Mouse (Mus musculus) layer of hippocampus, adult 18-20 months (tissue): ENCODE data around the gene Grem1. TPM values are rescaled to one million over a fixed set of nuclear protein-coding genes. Genes with fewer than 3 reads are reported as not detected.
A peak's percentile ranks its signal among the peaks of the same experiment; 100 is the strongest.

Experiments
- DNase-seq, 2 experiments: peaks; one replicate each; pipeline ENCODE4 v3.0.0; 2022; ENCODE audit warnings: low spot score in 2 of 2
- total RNA-seq, 2 experiments: library from RNA; stranded (reverse); gene quantifications; 2 replicates each; pipeline ENCODE4 v1.2.3; 2021

The Grem1 gene
- total RNA-seq, 2 experiments from 2014 or later = 5.6 to 7.4 TPM

GRCm38 (mm10) chr2:113757525-113758310 is 728 bp downstream of the Grem1 start:
- DNase-seq = peak in 1 of 2 experiments; percentile 57

GRCm38 (mm10) chr2:113756924-113757524 is 1.4 kb downstream of the Grem1 start:
- DNase-seq = no peak

- DNase-seq = no peak
These were observed 8.7 kb downstream of the Grem1 start for GRCm38 (mm10) chr2:113749721-113750120.

- DNase-seq = no peak
These were observed 9.1 kb downstream of the Grem1 start for GRCm38 (mm10) chr2:113749309-113749708.

- no peak for DNase-seq
These were observed 29.9 kb downstream of the Grem1 start for GRCm38 (mm10) chr2:113728581-113728980.

- DNase-seq = no peak
These were observed 43.6 kb downstream of the Grem1 start for GRCm38 (mm10) chr2:113714801-113715200.

GRCm38 (mm10) chr2:113713406-113713805 is 45.0 kb downstream of the Grem1 start:
- DNase-seq = no peak

- no peak for DNase-seq
These were observed 50.9 kb downstream of the Grem1 start for GRCm38 (mm10) chr2:113707507-113707906.

- DNase-seq = no peak
These were observed 56.9 kb downstream of the Grem1 start for GRCm38 (mm10) chr2:113701507-113701906.

- no peak for DNase-seq
These were observed 61.8 kb downstream of the Grem1 start for GRCm38 (mm10) chr2:113696647-113697046.

GRCm38 (mm10) chr2:113696222-113696621 is 62.2 kb downstream of the Grem1 start:
- no peak for DNase-seq

Other genes starting within 250 kb of the Grem1 start
- gene Scg5, start 70.5 kb upstream of the Grem1 start, total RNA-seq = 100 to 1,000 TPM; 404 to 421 TPM
- gene Arhgap11a, start 90.0 kb upstream of the Grem1 start, total RNA-seq = 1 to 10 TPM; 1.3 to 1.6 TPM